Mouse (Mus musculus): ENCODE results near the gene Arhgef40. TPM values are rescaled to one million over a fixed set of nuclear protein-coding genes. Genes with fewer than 3 reads are reported as not detected.
A peak's percentile ranks its signal among the peaks of the same experiment; 100 is the strongest.

The Arhgef40 gene
- polyA plus RNA-seq, 1 experiment from 2014 or later = 95.0 TPM

DNA sequence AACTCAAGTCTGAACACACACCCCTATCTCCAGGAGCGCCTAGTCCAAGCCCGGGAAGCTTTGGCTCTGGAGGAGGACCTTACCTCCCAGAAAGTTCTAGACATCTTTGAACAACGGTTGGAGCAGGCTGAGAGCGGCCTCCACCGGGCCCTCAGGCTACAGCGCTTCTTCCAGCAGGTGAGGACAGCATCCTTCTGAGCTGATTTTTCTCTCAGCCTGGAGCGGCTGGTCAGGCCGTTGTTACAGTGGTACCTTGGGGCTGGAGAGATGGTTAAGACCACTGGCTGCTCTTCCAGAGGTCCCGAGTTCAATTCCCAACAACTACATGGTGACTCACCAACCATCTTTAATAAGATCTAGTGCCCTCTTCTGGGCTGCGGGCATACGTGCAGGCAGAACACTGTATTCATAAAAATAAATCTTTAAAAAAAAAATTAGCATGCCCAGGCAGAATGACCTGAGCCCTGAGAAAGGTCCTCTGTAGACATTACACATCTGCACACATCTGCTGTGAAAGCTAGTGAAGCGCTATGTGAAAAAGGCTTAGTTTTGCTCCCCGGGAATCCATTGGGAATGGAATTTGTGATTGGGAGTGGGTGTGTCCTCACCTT, 11.8 kb downstream of the Arhgef40 start:
- H3K4me3 ChIP-seq (ENCODE audit: low read length) = no peak overlapping the region
- no peak; the same call in 1 of the 2 replicates for ATAC-seq (ENCODE audit: low read depth)
- H3K4me1 ChIP-seq (replicated peaks; ENCODE audit: control insufficient read depth, insufficient read depth, low read length) = no peaks in the 10 kb centered on the region
- H3K4me2 ChIP-seq (ENCODE audit: low read depth, low read length) = no peak overlapping the region
- H3K9ac ChIP-seq (ENCODE audit: low read length) = no peak overlapping the region
- 83% methylated on average over 13 of the region's 13 CpGs for WGBS
- H3K27me3 ChIP-seq (ENCODE audit: control insufficient read depth, insufficient read depth, low read depth, low read length) = no peaks in the 10 kb centered on the region
- H3K36me3 ChIP-seq (ENCODE audit: control insufficient read depth, insufficient read depth, low read length) = peaks cover 46% of the 10 kb centered on the region
- H3K27ac ChIP-seq (ENCODE audit: low read length) = no peak overlapping the region
- no peaks in the 10 kb centered on the region for H3K9me3 ChIP-seq (ENCODE audit: control insufficient read depth, low read length)

DNA sequence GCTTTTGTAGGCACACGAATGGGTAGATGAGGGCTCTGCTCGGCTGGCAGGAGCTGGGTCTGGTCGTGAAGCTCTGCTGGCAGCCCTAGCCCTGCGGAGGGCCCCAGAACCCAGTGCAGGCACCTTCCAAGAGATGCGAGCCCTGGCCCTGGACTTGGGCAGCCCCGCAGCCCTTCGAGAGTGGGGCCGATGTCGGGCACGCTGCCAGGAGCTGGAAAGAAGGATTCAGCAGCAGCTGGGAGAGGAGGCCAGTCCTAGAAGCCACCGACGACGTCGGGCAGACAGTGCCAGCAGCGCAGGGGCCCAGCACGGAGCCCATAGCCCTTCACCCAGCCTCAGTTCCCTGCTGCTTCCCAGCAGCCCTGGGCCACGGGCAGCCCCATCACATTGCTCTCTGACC, 12.3 kb downstream of the Arhgef40 start:
- H3K27me3 ChIP-seq (ENCODE audit: control insufficient read depth, insufficient read depth, low read depth, low read length) = no peaks in the 10 kb centered on the region
- ATAC-seq (ENCODE audit: low read depth) = peak; percentile 54
- H3K4me2 ChIP-seq (ENCODE audit: low read depth, low read length) = no peak overlapping the region
- no peak overlapping the region for H3K9ac ChIP-seq (ENCODE audit: low read length)
- peaks cover 43% of the 10 kb centered on the region for H3K36me3 ChIP-seq (ENCODE audit: control insufficient read depth, insufficient read depth, low read length)
- WGBS = 62% methylated on average over 17 of the region's 17 CpGs
- H3K4me3 ChIP-seq (ENCODE audit: low read length) = no peak overlapping the region
- H3K4me1 ChIP-seq (replicated peaks; ENCODE audit: control insufficient read depth, insufficient read depth, low read length) = no peaks in the 10 kb centered on the region
- H3K27ac ChIP-seq (ENCODE audit: low read length) = no peak overlapping the region
- H3K9me3 ChIP-seq (ENCODE audit: control insufficient read depth, low read length) = no peaks in the 10 kb centered on the region

DNA sequence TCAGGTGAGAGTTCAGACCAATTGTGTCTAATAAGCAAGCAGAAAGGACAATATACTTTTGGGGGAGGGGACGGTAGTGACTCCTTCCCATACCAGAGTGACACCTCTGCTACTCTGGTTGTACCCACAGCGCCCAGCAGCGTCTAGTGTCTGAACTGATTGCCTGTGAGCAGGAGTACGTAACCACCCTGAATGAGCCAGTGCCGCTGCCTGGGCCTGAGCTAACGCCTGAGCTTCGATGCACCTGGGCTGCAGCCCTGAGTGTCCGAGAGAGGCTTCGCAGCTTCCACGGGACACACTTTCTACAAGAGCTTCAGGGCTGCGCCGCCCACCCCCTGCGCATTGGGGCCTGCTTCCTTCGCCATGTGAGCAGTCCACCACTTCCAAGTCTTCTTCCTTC, 13.0 kb downstream of the Arhgef40 start:
- 87% methylated on average over 14 of the region's 14 CpGs for WGBS
- no peak for ATAC-seq (ENCODE audit: low read depth)
- Histone ChIP-seq H3K4me1 (replicated peaks; ENCODE audit: control insufficient read depth, insufficient read depth, low read length) (no peaks in the 10 kb centered on the region), H3K4me2 (ENCODE audit: low read depth, low read length) (no peak overlapping the region), H3K27me3 (ENCODE audit: control insufficient read depth, insufficient read depth, low read depth, low read length) (no peaks in the 10 kb centered on the region), H3K36me3 (ENCODE audit: control insufficient read depth, insufficient read depth, low read length) (peaks cover 45% of the 10 kb centered on the region), H3K9me3 (ENCODE audit: control insufficient read depth, low read length) (no peaks in the 10 kb centered on the region), H3K9ac (ENCODE audit: low read length) (no peak overlapping the region), H3K4me3 (ENCODE audit: low read length) (no peak overlapping the region), H3K27ac (ENCODE audit: low read length) (no peak overlapping the region)

DNA sequence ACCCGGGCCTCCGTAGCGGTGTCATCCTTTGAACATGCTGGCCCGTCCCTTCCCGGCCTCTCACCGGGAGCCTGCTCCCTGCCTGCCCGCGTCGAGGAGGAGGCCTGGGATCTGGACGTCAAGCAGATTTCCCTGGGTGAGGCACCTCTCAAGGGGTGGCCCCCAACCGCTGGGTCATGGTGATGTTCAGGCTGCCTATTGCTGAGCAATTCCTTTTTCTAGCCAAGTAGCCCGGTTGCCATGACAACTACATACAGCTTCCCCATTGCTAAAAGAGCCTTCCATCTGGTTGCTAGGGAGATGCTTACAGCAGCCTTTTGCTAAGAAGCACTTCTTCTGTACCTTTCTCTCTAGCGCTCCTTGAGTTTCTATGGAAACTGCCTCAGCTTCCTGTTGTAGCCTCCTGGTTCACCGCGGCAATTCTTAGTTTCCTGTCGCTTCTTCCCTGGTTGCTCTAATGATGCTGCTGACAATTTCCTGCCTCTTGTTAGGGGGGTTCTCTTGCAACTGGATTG, 19.5 kb downstream of the Arhgef40 start:
- Histone ChIP-seq H3K27ac (ENCODE audit: low read length) (no peak overlapping the region), H3K9me3 (ENCODE audit: control insufficient read depth, low read length) (no peaks in the 10 kb centered on the region), H3K4me2 (ENCODE audit: low read depth, low read length) (no peak overlapping the region), H3K4me3 (ENCODE audit: low read length) (no peak overlapping the region), H3K9ac (ENCODE audit: low read length) (no peak overlapping the region), H3K36me3 (ENCODE audit: control insufficient read depth, insufficient read depth, low read length) (peaks cover 55% of the 10 kb centered on the region), H3K4me1 (replicated peaks; ENCODE audit: control insufficient read depth, insufficient read depth, low read length) (peaks cover 1% of the 10 kb centered on the region), H3K27me3 (ENCODE audit: control insufficient read depth, insufficient read depth, low read depth, low read length) (no peaks in the 10 kb centered on the region)
- no peak for ATAC-seq (ENCODE audit: low read depth)
- WGBS = 40% methylated on average over 16 of the region's 16 CpGs

DNA sequence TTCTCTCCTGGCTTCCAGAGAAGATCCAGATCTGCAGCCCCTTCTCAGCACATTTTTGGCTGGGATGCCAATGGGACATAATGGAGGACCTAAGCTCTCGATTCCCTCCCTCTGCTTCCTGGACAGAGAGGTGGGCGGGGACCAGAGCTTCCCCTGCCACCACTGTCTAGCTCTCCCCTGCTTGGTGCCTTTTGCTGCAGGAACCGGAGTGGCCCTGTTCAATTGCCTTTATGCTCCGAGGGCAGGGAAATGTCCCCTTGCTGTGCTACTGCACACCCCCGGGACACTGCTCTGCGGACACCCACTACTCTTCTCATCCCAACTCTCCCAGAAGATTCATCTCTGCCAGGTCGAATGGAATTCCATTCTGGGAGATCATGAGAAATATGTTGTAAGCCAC, 20.6 kb downstream of the Arhgef40 start:
- no peak overlapping the region for H3K9ac ChIP-seq (ENCODE audit: low read length)
- peaks cover 53% of the 10 kb centered on the region for H3K36me3 ChIP-seq (ENCODE audit: control insufficient read depth, insufficient read depth, low read length)
- H3K4me2 ChIP-seq (ENCODE audit: low read depth, low read length) = no peak overlapping the region
- no peaks in the 10 kb centered on the region for H3K9me3 ChIP-seq (ENCODE audit: control insufficient read depth, low read length)
- peaks cover 4% of the 10 kb centered on the region for H3K4me1 ChIP-seq (replicated peaks; ENCODE audit: control insufficient read depth, insufficient read depth, low read length)
- 72% methylated on average over 7 of the region's 7 CpGs for WGBS
- ATAC-seq (ENCODE audit: low read depth) = no peak
- no peak overlapping the region for H3K4me3 ChIP-seq (ENCODE audit: low read length)
- no peaks in the 10 kb centered on the region for H3K27me3 ChIP-seq (ENCODE audit: control insufficient read depth, insufficient read depth, low read depth, low read length)
- H3K27ac ChIP-seq (ENCODE audit: low read length) = no peak overlapping the region

DNA sequence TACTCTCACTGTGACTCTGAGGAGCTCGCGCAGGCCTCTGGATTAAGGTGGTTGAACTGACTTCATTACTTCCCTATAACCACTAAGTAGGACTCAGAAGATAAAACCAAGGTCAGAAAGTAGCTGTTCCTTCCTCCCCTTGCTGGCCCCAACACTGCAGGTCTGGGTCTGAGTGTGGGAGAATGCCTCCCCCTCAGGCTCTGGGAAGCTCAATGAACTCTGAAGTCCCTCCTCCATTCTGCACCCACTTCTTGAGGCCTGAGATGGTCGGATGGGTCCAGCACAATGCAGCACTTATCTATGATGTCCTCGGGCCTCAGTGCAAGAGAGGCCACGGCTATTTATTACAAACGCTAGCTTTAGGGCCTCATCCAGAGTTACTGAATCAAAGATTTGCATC, 21.1 kb downstream of the Arhgef40 start:
- H3K9me3 ChIP-seq (ENCODE audit: control insufficient read depth, low read length) = no peaks in the 10 kb centered on the region
- H3K27me3 ChIP-seq (ENCODE audit: control insufficient read depth, insufficient read depth, low read depth, low read length) = no peaks in the 10 kb centered on the region
- no peak for ATAC-seq (ENCODE audit: low read depth)
- no peak overlapping the region for H3K4me3 ChIP-seq (ENCODE audit: low read length)
- H3K9ac ChIP-seq (ENCODE audit: low read length) = no peak overlapping the region
- H3K4me1 ChIP-seq (replicated peaks; ENCODE audit: control insufficient read depth, insufficient read depth, low read length) = peaks cover 9% of the 10 kb centered on the region
- H3K4me2 ChIP-seq (ENCODE audit: low read depth, low read length) = no peak overlapping the region
- WGBS = 85% methylated on average over 6 of the region's 6 CpGs
- no peak overlapping the region for H3K27ac ChIP-seq (ENCODE audit: low read length)
- H3K36me3 ChIP-seq (ENCODE audit: control insufficient read depth, insufficient read depth, low read length) = peaks cover 49% of the 10 kb centered on the region

DNA sequence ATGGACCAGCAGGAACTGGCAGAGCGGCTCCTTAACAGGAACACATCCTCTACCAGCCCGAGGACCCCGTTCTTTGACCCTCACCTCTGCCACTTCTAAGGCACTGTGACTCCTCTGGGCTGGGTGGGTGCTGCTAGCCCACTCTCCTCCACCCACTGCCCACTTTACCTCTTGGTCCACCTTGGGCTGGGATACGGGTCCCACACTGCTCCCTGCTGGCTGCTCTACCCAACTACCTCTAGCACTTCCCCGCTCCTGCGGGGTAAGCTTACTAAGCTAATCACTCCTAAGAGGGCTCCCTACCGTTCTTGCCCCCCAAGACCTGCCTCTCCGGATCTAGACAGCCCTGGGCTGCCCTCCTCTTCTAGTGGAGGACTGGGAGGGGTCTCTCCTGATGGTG, 21.7 kb downstream of the Arhgef40 start:
- WGBS = 72% methylated on average over 8 of the region's 8 CpGs
- no peak for ATAC-seq (ENCODE audit: low read depth)
- peaks cover 13% of the 10 kb centered on the region for H3K4me1 ChIP-seq (replicated peaks; ENCODE audit: control insufficient read depth, insufficient read depth, low read length)
- H3K9ac ChIP-seq (ENCODE audit: low read length) = no peak overlapping the region
- H3K27ac ChIP-seq (ENCODE audit: low read length) = no peak overlapping the region
- peaks cover 46% of the 10 kb centered on the region for H3K36me3 ChIP-seq (ENCODE audit: control insufficient read depth, insufficient read depth, low read length)
- H3K4me2 ChIP-seq (ENCODE audit: low read depth, low read length) = no peak overlapping the region
- H3K9me3 ChIP-seq (ENCODE audit: control insufficient read depth, low read length) = no peaks in the 10 kb centered on the region
- H3K4me3 ChIP-seq (ENCODE audit: low read length) = no peak overlapping the region
- H3K27me3 ChIP-seq (ENCODE audit: control insufficient read depth, insufficient read depth, low read depth, low read length) = no peaks in the 10 kb centered on the region

DNA sequence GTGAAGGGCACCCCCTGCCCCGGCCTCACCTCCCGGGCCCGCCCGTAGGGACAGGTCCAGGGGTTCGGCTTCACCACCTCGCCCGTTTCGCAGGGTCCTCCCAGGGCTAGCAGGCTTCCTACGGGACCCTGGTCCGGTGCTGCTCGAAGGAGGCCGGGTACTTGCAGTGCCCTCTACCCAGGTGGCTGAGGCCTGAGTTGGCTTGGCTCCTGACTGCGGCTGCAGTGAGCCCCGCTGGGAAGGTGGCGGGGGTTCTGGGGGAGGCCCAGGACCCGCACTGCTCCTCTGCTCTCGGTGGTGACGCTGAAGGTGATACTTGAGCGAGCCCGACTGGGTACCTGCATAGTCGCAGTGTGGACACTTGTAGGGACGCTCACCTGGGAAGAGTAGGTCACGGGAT, 22.3 kb downstream of the Arhgef40 start:
- H3K4me3 ChIP-seq (ENCODE audit: low read length) = no peak overlapping the region
- H3K4me2 ChIP-seq (ENCODE audit: low read depth, low read length) = no peak overlapping the region
- H3K36me3 ChIP-seq (ENCODE audit: control insufficient read depth, insufficient read depth, low read length) = peaks cover 45% of the 10 kb centered on the region
- H3K4me1 ChIP-seq (replicated peaks; ENCODE audit: control insufficient read depth, insufficient read depth, low read length) = peaks cover 13% of the 10 kb centered on the region
- no peak overlapping the region for H3K9ac ChIP-seq (ENCODE audit: low read length)
- ATAC-seq (ENCODE audit: low read depth) = no peak
- H3K27me3 ChIP-seq (ENCODE audit: control insufficient read depth, insufficient read depth, low read depth, low read length) = no peaks in the 10 kb centered on the region
- H3K9me3 ChIP-seq (ENCODE audit: control insufficient read depth, low read length) = no peaks in the 10 kb centered on the region
- WGBS = 93% methylated on average over 21 of the region's 23 CpGs
- no peak overlapping the region for H3K27ac ChIP-seq (ENCODE audit: low read length)

DNA sequence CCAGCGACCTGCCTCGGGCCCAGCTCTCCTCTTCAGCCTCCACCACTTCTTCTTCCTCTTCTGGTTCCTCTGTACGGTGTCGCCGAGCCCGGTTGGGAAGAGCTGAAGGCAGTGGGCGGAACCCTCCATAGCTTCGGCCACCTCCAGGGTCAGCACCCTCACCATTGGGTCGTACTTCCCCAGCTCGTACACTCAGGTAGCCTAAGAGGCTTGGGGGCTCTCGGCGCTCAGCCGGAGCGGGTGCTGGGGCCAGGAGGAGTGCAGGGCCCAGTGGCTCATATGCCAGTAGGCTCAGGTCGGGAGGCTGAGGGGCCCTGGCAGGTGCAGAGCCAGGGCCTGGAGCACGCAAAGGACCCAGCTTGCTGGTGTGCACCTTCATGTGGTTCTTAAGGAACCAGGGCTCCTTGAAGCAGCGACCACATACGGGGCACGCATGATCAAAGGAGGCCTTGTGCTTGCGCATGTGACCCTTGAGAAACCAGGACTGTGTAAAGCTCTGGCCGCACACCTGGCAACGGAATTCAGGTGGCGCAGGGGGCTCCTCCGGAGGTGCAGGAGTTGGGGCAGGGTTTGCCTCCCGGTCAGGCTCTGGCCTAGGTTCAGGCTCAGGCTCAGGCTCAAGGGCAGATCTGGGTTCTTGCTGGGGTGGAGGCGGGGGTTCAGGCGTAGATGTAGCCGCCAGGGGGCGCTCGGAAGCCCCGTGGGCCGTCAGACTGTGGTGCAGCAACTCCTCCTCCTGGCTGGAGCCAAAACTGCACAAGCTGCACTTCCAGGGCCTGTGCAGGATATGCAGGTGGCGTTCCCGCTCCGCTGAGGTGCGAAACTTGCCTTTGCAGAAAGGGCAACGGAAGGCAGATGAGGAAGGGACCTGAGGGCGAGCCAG, 24.0 kb downstream of the Arhgef40 start:
- ATAC-seq (ENCODE audit: low read depth) = peak; percentile 81
- Histone ChIP-seq H3K27me3 (ENCODE audit: control insufficient read depth, insufficient read depth, low read depth, low read length) (no peaks in the 10 kb centered on the region), H3K4me2 (ENCODE audit: low read depth, low read length) (no peak overlapping the region)

More for the DNA sequence above, 24.0 kb downstream of the Arhgef40 start:
- Histone ChIP-seq H3K4me1 (replicated peaks; ENCODE audit: control insufficient read depth, insufficient read depth, low read length) (peaks cover 17% of the 10 kb centered on the region), H3K36me3 (ENCODE audit: control insufficient read depth, insufficient read depth, low read length) (peaks cover 31% of the 10 kb centered on the region), H3K27ac (ENCODE audit: low read length) (no peak overlapping the region), H3K4me3 (ENCODE audit: low read length) (no peak overlapping the region), H3K9me3 (ENCODE audit: control insufficient read depth, low read length) (no peaks in the 10 kb centered on the region), H3K9ac (ENCODE audit: low read length) (no peak overlapping the region)
- 47% methylated on average over 38 of the region's 38 CpGs for WGBS

All from lung, embryonic 16.5 days (tissue).